Mouse (Mus musculus): Measurements from ENCODE around the gene Olfr631. TPM values are rescaled to one million over a fixed set of nuclear protein-coding genes. Genes with fewer than 3 reads are reported as not detected.

Gene Olfr631
- not detected in 2 replicates for polyA plus RNA-seq (2015; fragmentation: Nextera tagmentation; extraction: Ambion mirVana)

DNA sequence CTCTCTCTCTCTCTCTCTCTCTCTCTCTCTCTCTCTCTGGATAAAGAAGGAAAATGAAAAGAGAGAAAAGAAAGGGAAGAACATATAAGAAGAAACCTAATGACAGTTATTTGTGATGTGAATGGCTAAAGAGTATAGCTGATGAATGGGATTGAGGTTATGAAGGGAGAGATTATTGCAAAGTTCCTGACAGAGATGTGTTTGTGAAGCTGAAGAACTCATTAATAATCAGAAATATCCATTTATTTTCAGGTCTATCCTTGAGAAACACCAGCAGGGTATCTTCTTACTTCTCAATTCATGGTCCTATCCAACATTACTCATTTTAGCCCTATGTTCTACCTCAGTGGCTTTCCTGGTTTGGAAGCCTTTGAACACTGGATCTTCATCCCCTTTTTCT, at the start of gene Olfr631:
Gene Olfr631 (plus strand): TSS at position 301 of the 400 bp plus-strand sequence.

GRCm38 (mm10) chr7:103886152-103886551, 42.5 kb upstream of the Olfr631 start, which contains the start of gene Olfr66:
Olfr66 (minus strand) TSS chr7:103886252.

DNA sequence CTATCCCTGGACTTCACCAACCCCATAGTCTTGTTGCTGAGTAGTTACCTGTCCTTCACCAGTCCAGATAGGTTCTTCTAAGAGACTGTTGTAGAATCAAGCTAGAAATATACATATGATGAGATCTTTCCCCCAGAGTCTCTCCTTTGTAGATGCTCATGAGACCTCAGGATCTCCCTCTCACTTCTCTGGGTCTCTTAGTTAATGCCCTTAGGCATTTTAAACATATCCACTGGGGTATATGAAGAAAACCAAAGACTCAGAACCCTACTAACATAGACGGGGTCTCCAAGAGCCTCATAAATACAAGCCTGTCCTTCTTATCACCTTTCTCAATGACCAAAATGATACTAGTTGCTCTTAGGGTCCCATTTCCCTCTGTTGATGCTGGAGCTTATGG, 34.2 kb upstream of the Olfr631 start, which contains the start of gene Olfr64:
Gene Olfr64 (minus strand): TSS at position 101 of the 400 bp plus-strand sequence.

GRCm38 (mm10) chr7:103903187-103903586, 25.4 kb upstream of the Olfr631 start, which contains the start of gene Olfr65:
Olfr65 (plus strand) TSS chr7:103903487.

DNA sequence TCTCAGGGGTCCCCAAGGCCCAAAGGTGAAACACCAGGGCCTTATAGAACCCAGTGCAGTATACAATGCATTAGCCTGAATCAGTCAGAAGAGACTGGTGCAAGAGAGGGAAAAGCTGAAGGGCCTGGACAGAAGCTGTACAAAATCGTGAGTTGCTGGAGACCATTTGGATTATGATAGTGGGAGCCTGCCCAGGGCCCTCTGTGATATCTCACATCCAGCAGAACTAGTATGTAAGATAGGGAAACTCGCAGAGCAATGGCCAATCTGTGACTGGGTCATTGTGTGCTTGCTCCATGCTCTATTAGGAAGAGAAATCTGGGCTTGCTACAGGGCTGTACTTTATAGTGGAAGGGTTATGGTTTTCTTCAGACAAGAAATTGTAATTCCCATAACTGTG, 5.6 kb downstream of the Olfr631 start, which contains the start of gene Olfr632:
Gene Olfr632 (plus strand): TSS at position 84 of the 400 bp plus-strand sequence.

GRCm38 (mm10) chr7:103944137-103944536, 15.5 kb downstream of the Olfr631 start, which contains the start of gene Olfr633:
Olfr633 (plus strand) TSS chr7:103944437.

DNA sequence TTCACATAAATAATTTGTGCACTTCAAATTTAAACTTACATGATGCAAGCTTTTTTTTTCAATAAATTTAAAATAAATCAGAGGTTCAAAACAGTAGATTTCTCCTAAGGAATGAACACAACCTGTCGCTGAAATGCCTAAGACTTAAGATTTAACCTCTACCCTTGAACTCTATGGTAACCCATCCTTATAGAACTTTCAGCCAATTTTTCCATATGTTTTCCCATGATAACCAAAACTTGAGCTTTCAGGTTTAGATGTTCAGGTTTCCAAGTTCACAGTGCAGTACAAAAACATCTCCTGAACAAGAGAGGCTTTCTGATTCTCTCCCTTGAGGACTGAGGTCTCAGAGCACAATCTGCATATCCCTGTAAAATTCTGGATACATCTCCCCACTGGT, 42.2 kb downstream of the Olfr631 start, which contains the start of gene Olfr635:
Gene Olfr635 (plus strand): TSS at position 301 of the 400 bp plus-strand sequence.

Other genes starting within 250 kb of the Olfr631 start
- gene Olfr625-ps1, start 246.1 kb upstream of the Olfr631 start, polyA plus RNA-seq (2015; fragmentation: Nextera tagmentation; extraction: Ambion mirVana): not detected in 2 replicates
- gene Olfr243, start 214.2 kb upstream of the Olfr631 start, polyA plus RNA-seq (2015; fragmentation: Nextera tagmentation; extraction: Ambion mirVana): not detected in 2 replicates
- not detected in 2 replicates for gene Olfr628, start 198.5 kb upstream of the Olfr631 start, polyA plus RNA-seq (2015; fragmentation: Nextera tagmentation; extraction: Ambion mirVana)
- 0.14 and 0.19 TPM in 2 replicates for gene Olfr629, start 183.9 kb upstream of the Olfr631 start, polyA plus RNA-seq (2015; fragmentation: Nextera tagmentation; extraction: Ambion mirVana)
- not detected in 2 replicates for gene Olfr630, start 171.5 kb upstream of the Olfr631 start, polyA plus RNA-seq (2015; fragmentation: Nextera tagmentation; extraction: Ambion mirVana)
- gene Olfr69, start 157.2 kb upstream of the Olfr631 start, polyA plus RNA-seq (2015; fragmentation: Nextera tagmentation; extraction: Ambion mirVana): 0.05 TPM in 1 of 2 replicates, not detected in the other
- gene Olfr68, start 149.1 kb upstream of the Olfr631 start, polyA plus RNA-seq (2015; fragmentation: Nextera tagmentation; extraction: Ambion mirVana): 0.02 TPM in 1 of 2 replicates, not detected in the other
- gene Olfr67, start 137.0 kb upstream of the Olfr631 start, polyA plus RNA-seq (2015; fragmentation: Nextera tagmentation; extraction: Ambion mirVana): not detected in 2 replicates
- 27,857 and 31,285 TPM in 2 replicates for gene Hbb-bt, start 114.8 kb upstream of the Olfr631 start, polyA plus RNA-seq (2015; fragmentation: Nextera tagmentation; extraction: Ambion mirVana)
- gene Hbb-bs, start 100.7 kb upstream of the Olfr631 start, polyA plus RNA-seq (2015; fragmentation: Nextera tagmentation; extraction: Ambion mirVana): 96,477 and 101,005 TPM in 2 replicates
- gene Hbb-bh2, start 88.3 kb upstream of the Olfr631 start, polyA plus RNA-seq (2015; fragmentation: Nextera tagmentation; extraction: Ambion mirVana): not detected in 2 replicates
- 1.3 and 1.9 TPM in 2 replicates for gene Hbb-bh1, start 85.7 kb upstream of the Olfr631 start, polyA plus RNA-seq (2015; fragmentation: Nextera tagmentation; extraction: Ambion mirVana)
- 2.9 and 3.0 TPM in 2 replicates for gene Hbb-y, start 75.6 kb upstream of the Olfr631 start, polyA plus RNA-seq (2015; fragmentation: Nextera tagmentation; extraction: Ambion mirVana)
- not detected in 2 replicates for gene Olfr66, start 42.6 kb upstream of the Olfr631 start, polyA plus RNA-seq (2015; fragmentation: Nextera tagmentation; extraction: Ambion mirVana)
- gene Olfr64, start 34.3 kb upstream of the Olfr631 start, polyA plus RNA-seq (2015; fragmentation: Nextera tagmentation; extraction: Ambion mirVana): 0.02 TPM in 1 of 2 replicates, not detected in the other
- not detected in 2 replicates for gene Olfr65, start 25.3 kb upstream of the Olfr631 start, polyA plus RNA-seq (2015; fragmentation: Nextera tagmentation; extraction: Ambion mirVana)
- gene Olfr632, start 5.5 kb downstream of the Olfr631 start, polyA plus RNA-seq (2015; fragmentation: Nextera tagmentation; extraction: Ambion mirVana): 0.07 TPM in 1 of 2 replicates, not detected in the other
- gene Olfr633, start 15.6 kb downstream of the Olfr631 start, polyA plus RNA-seq (2015; fragmentation: Nextera tagmentation; extraction: Ambion mirVana): not detected in 2 replicates
- not detected in 2 replicates for gene Olfr635, start 42.3 kb downstream of the Olfr631 start, polyA plus RNA-seq (2015; fragmentation: Nextera tagmentation; extraction: Ambion mirVana)
- not detected in 2 replicates for gene Olfr638, start 69.9 kb downstream of the Olfr631 start, polyA plus RNA-seq (2015; fragmentation: Nextera tagmentation; extraction: Ambion mirVana)
- gene Olfr639, start 88.5 kb downstream of the Olfr631 start, polyA plus RNA-seq (2015; fragmentation: Nextera tagmentation; extraction: Ambion mirVana): not detected in 2 replicates
- not detected in 2 replicates for gene Olfr640, start 96.7 kb downstream of the Olfr631 start, polyA plus RNA-seq (2015; fragmentation: Nextera tagmentation; extraction: Ambion mirVana)
- gene Olfr641, start 106.6 kb downstream of the Olfr631 start, polyA plus RNA-seq (2015; fragmentation: Nextera tagmentation; extraction: Ambion mirVana): not detected in 2 replicates
- not detected in 2 replicates for gene Olfr642, start 123.8 kb downstream of the Olfr631 start, polyA plus RNA-seq (2015; fragmentation: Nextera tagmentation; extraction: Ambion mirVana)
- not detected in 2 replicates for gene 4930516K23Rik, start 132.6 kb downstream of the Olfr631 start, polyA plus RNA-seq (2015; fragmentation: Nextera tagmentation; extraction: Ambion mirVana)
- not detected in 2 replicates for gene Olfr644, start 143.0 kb downstream of the Olfr631 start, polyA plus RNA-seq (2015; fragmentation: Nextera tagmentation; extraction: Ambion mirVana)
- not detected in 2 replicates for gene Olfr645, start 156.6 kb downstream of the Olfr631 start, polyA plus RNA-seq (2015; fragmentation: Nextera tagmentation; extraction: Ambion mirVana)
- not detected in 2 replicates for gene Olfr646, start 176.0 kb downstream of the Olfr631 start, polyA plus RNA-seq (2015; fragmentation: Nextera tagmentation; extraction: Ambion mirVana)
- not detected in 2 replicates for gene Ubqln5, start 201.0 kb downstream of the Olfr631 start, polyA plus RNA-seq (2015; fragmentation: Nextera tagmentation; extraction: Ambion mirVana)
- gene Olfr643, start 208.6 kb downstream of the Olfr631 start, polyA plus RNA-seq (2015; fragmentation: Nextera tagmentation; extraction: Ambion mirVana): not detected in 2 replicates
- not detected in 2 replicates for gene Ubqln3, start 214.5 kb downstream of the Olfr631 start, polyA plus RNA-seq (2015; fragmentation: Nextera tagmentation; extraction: Ambion mirVana)
- gene Ubqlnl, start 221.7 kb downstream of the Olfr631 start, polyA plus RNA-seq (2015; fragmentation: Nextera tagmentation; extraction: Ambion mirVana): not detected in 2 replicates
- gene Olfm5, start 236.0 kb downstream of the Olfr631 start, polyA plus RNA-seq (2015; fragmentation: Nextera tagmentation; extraction: Ambion mirVana): 0.07 TPM in 1 of 2 replicates, not detected in the other

All from spleen, postnatal 0 days (tissue).